Mouse (Mus musculus) heart, adult 8-10 months (tissue): ENCODE results near the gene Il21r. TPM values are rescaled to one million over a fixed set of nuclear protein-coding genes. Genes with fewer than 3 reads are reported as not detected.
A peak's percentile ranks its signal among the peaks of the same experiment; 100 is the strongest.

Experiments
- DNase-seq: peaks from one replicate; pipeline ENCODE4 v3.0.0; 2022; ENCODE audit warnings: low spot score
- total RNA-seq, 4 experiments: library from RNA; stranded (reverse); gene quantifications; 2 replicates each; pipeline ENCODE4 v1.2.4; 2022

The Il21r gene
- total RNA-seq, 4 experiments from 2014 or later = 0.19 to 0.69 (median 0.33) TPM

- no peak for DNase-seq
Measured at GRCm38 (mm10) chr7:125638376-125638775, 35.1 kb downstream of the Il21r start.

- DNase-seq = no peak
Measured at GRCm38 (mm10) chr7:125638870-125639386, 35.7 kb downstream of the Il21r start.

- DNase-seq = no peak
Measured at GRCm38 (mm10) chr7:125643880-125644279, 40.7 kb downstream of the Il21r start.

- no peak for DNase-seq
Measured at GRCm38 (mm10) chr7:125645413-125645812, 42.2 kb downstream of the Il21r start.

- DNase-seq = no peak
Measured at GRCm38 (mm10) chr7:125649013-125649412, 45.8 kb downstream of the Il21r start.

- no peak for DNase-seq
Measured at GRCm38 (mm10) chr7:125657511-125657910, 54.3 kb downstream of the Il21r start.

- DNase-seq = no peak
Measured at GRCm38 (mm10) chr7:125663654-125664053, 60.4 kb downstream of the Il21r start.

- DNase-seq = no peak
Measured at GRCm38 (mm10) chr7:125670865-125671264, 67.6 kb downstream of the Il21r start.

- DNase-seq = no peak
Measured at GRCm38 (mm10) chr7:125671396-125671795, 68.2 kb downstream of the Il21r start.

- peak; percentile 31 for DNase-seq
Measured at GRCm38 (mm10) chr7:125674916-125675315, 71.7 kb downstream of the Il21r start.

GRCm38 (mm10) chr7:125678756-125679155, 75.5 kb downstream of the Il21r start:
- no peak for DNase-seq

- no peak for DNase-seq
Measured at GRCm38 (mm10) chr7:125679936-125680335, 76.7 kb downstream of the Il21r start.

Other genes with a start within 250 kb of the Il21r start
- gene Kdm8, start 158.8 kb upstream of the Il21r start, total RNA-seq = 1 to 10 TPM; 3.6 to 6.0 (median 4.0) TPM
- gene Nsmce1, start 111.8 kb upstream of the Il21r start, total RNA-seq = 10 to 100 TPM; 28.9 to 33.1 (median 31.3) TPM
- gene Il4ra, start 51.3 kb upstream of the Il21r start, total RNA-seq = 10 to 100 TPM; 11.1 to 16.8 (median 13.5) TPM
- gene Gtf3c1, start 104.4 kb downstream of the Il21r start, total RNA-seq = 10 to 100 TPM; 49.7 to 57.7 (median 54.7) TPM
- 10 to 100 TPM in 1 of 4 experiments, 1 to 10 TPM in 3; 8.9 to 12.0 (median 9.4) TPM for gene D430042O09Rik, start 104.5 kb downstream of the Il21r start, total RNA-seq